Mouse (Mus musculus) cerebellum, adult 2 months (tissue): Measurements from ENCODE around the gene Asb1.

ENCODE experiments used
- CTCF ChIP-seq: fragments of 200-500 bp; IDR thresholded peaks from 2 replicates; pipeline ENCODE4 v1.5.1; 2011; ENCODE audit warnings: low read depth, mild to moderate bottlenecking, control low read depth, low read length, moderate library complexity, borderline replicate concordance; ENCODE audit not compliant: insufficient read depth
- POLR2A ChIP-seq: fragments of 200-500 bp; IDR thresholded peaks from 2 replicates; pipeline ENCODE4 v1.6.1; 2011; ENCODE audit warnings: low read length, control low read depth, borderline replicate concordance; ENCODE audit not compliant: insufficient read depth

GRCm38 (mm10) chr1:91574208-91574607 is 33.9 kb downstream of the Asb1 start:
- no peak for TF ChIP-seq POLR2A
- peak; percentile 57 for TF ChIP-seq CTCF
